In genomic region chr3:87785156-87785555, GRCm38 (mm10) we compare ENCODE assay signal across 24 mouse cellular contexts. TPM values are rescaled to one million over a fixed set of nuclear protein-coding genes. Genes with fewer than 3 reads are reported as not detected.
DNase-seq lines count a peak whose midpoint lies in the region; ATAC-seq lines count a peak whose summit lies in the region.
"Had no signal": no experiment of that assay in that cellular context is flagged by ENCODE, and none has a peak within 500 bp of the region (broad histone marks: within the 10 kb centered on the region; RNA-seq: fewer than 3 reads in every experiment).

No protein-coding gene starts in this region.

- H3K4me3 ChIP-seq in hindbrain, embryonic 12.5 days: no peak overlapping the region
- no peak overlapping the region for H3K4me3 ChIP-seq in hindbrain, embryonic 16.5 days (ENCODE audit: low read length)
- no peak overlapping the region for H3K4me3 ChIP-seq in lung, embryonic 15.5 days
- H3K4me3 ChIP-seq in midbrain, embryonic 14.5 days (replicated peaks; ENCODE audit: low read depth, low read length): no peak overlapping the region
- H3K4me3 ChIP-seq: embryonic facial prominence, embryonic 15.5 days; gastrocnemius, adult 2 months; heart, embryonic 12.5 days; heart, embryonic 15.5 days; hindbrain, embryonic 10.5 days had no signal

- 86% methylated on average over 5 of the region's 5 CpGs for WGBS in hindbrain, embryonic 12.5 days
- WGBS in hindbrain, embryonic 16.5 days: 84% methylated on average over 5 of the region's 5 CpGs
- 53% methylated on average over 5 of the region's 5 CpGs for WGBS in lung, embryonic 15.5 days
- WGBS in midbrain, embryonic 14.5 days: 82% methylated on average over 5 of the region's 5 CpGs

- H3K36me3 ChIP-seq in hindbrain, embryonic 12.5 days: no peaks in the 10 kb centered on the region
- no peaks in the 10 kb centered on the region for H3K36me3 ChIP-seq in hindbrain, embryonic 16.5 days (ENCODE audit: control insufficient read depth, insufficient read depth, low read length)
- no peaks in the 10 kb centered on the region for H3K36me3 ChIP-seq in lung, embryonic 15.5 days
- H3K36me3 ChIP-seq in midbrain, embryonic 14.5 days (ENCODE audit: control insufficient read depth, insufficient read depth, low read length): no peaks in the 10 kb centered on the region
- H3K36me3 ChIP-seq: embryonic facial prominence, embryonic 15.5 days; heart, embryonic 12.5 days; heart, embryonic 15.5 days; hindbrain, embryonic 10.5 days had no signal

- H3K9ac ChIP-seq in hindbrain, embryonic 12.5 days: no peak overlapping the region
- no peak overlapping the region for H3K9ac ChIP-seq in hindbrain, embryonic 16.5 days (ENCODE audit: low read depth, low read length)
- H3K9ac ChIP-seq in lung, embryonic 15.5 days: no peak overlapping the region
- H3K9ac ChIP-seq in midbrain, embryonic 14.5 days (replicated peaks; ENCODE audit: low read length): no peak overlapping the region
- H3K9ac ChIP-seq: embryonic facial prominence, embryonic 15.5 days; forebrain, postnatal 0 days; heart, embryonic 12.5 days; heart, embryonic 15.5 days; hindbrain, embryonic 14.5 days had no signal

- no peaks in the 10 kb centered on the region for H3K9me3 ChIP-seq in hindbrain, embryonic 12.5 days (replicated peaks)
- no peaks in the 10 kb centered on the region for H3K9me3 ChIP-seq in hindbrain, embryonic 16.5 days (ENCODE audit: control insufficient read depth, low read length)
- no peaks in the 10 kb centered on the region for H3K9me3 ChIP-seq in lung, embryonic 15.5 days
- no peaks in the 10 kb centered on the region for H3K9me3 ChIP-seq in midbrain, embryonic 14.5 days (ENCODE audit: control insufficient read depth, low read length)
- H3K9me3 ChIP-seq: embryonic facial prominence, embryonic 15.5 days; heart, embryonic 12.5 days; heart, embryonic 15.5 days; hindbrain, embryonic 10.5 days had no signal

- no peak for ATAC-seq in hindbrain, embryonic 12.5 days (ENCODE audit: low FRiP score)
- ATAC-seq in hindbrain, embryonic 16.5 days: no peak
- no peak for ATAC-seq in lung, embryonic 15.5 days (ENCODE audit: borderline replicate concordance, extremely low read depth, low FRiP score, low TSS enrichment)
- 0 out of 2 replicates have a peak, but pooled peaks have one; percentile 25 for ATAC-seq in common myeloid progenitor, adult 5-6 weeks (replicated peaks; ENCODE audit: low read depth, poor library complexity, severe bottlenecking)
- ATAC-seq in midbrain, embryonic 14.5 days (ENCODE audit: low FRiP score, low TSS enrichment): no peak
- ATAC-seq: CD4-positive, CD25-positive, alpha-beta regulatory T cell, adult 4 months; forebrain, embryonic 14.5 days; forebrain, postnatal 0 days had no signal

- no peak for DNase-seq in lung, postnatal 14 days
- peak; percentile 45 for DNase-seq in 416B (ENCODE audit: low read depth)
- no peak for DNase-seq in midbrain, embryonic 14.5 days
- DNase-seq in T-cell, adult 2 months (ENCODE audit: low spot score): no peak
- DNase-seq: cerebellum, adult 18-20 months; cerebellum, adult 9-10 months; cerebellum, postnatal 14 days; forebrain, postnatal 0 days; gastrocnemius, adult 2 months; gastrocnemius, postnatal 14 days; heart, adult 18-20 months; heart, postnatal 36 days had no signal

- peaks cover 8% of the 10 kb centered on the region; the same call in 1 of the 2 replicates for H3K27me3 ChIP-seq in hindbrain, embryonic 12.5 days
- no peaks in the 10 kb centered on the region for H3K27me3 ChIP-seq in hindbrain, embryonic 16.5 days (replicated peaks; ENCODE audit: control insufficient read depth, insufficient read depth, low read length)
- 0 out of 2 replicates have a peak, but pooled peaks cover under 1% of the 10 kb centered on the region for H3K27me3 ChIP-seq in lung, embryonic 15.5 days
- no peaks in the 10 kb centered on the region for H3K27me3 ChIP-seq in midbrain, embryonic 14.5 days (ENCODE audit: control insufficient read depth, insufficient read depth, low read length)

- 0 out of 2 replicates have a peak overlapping the region, but pooled peaks have one; percentile 2 for H3K27ac ChIP-seq in hindbrain, embryonic 12.5 days
- no peak overlapping the region for H3K27ac ChIP-seq in hindbrain, embryonic 16.5 days (ENCODE audit: low read depth, low read length)
- peak overlapping the region; percentile 2; the same call in 1 of the 2 replicates for H3K27ac ChIP-seq in lung, embryonic 15.5 days
- no peak overlapping the region for H3K27ac ChIP-seq in midbrain, embryonic 14.5 days (replicated peaks; ENCODE audit: low read depth, low read length)
- H3K27ac ChIP-seq: embryonic facial prominence, embryonic 15.5 days; gastrocnemius, adult 2 months; heart, embryonic 15.5 days; hindbrain, embryonic 10.5 days; hindbrain, embryonic 14.5 days had no signal

- no peak overlapping the region for H3K4me2 ChIP-seq in hindbrain, embryonic 12.5 days (replicated peaks)
- H3K4me2 ChIP-seq in hindbrain, embryonic 16.5 days (ENCODE audit: low read length): no peak overlapping the region
- H3K4me2 ChIP-seq in lung, embryonic 15.5 days: no peak overlapping the region
- H3K4me2 ChIP-seq in midbrain, embryonic 14.5 days (ENCODE audit: low read length): no peak overlapping the region
- H3K4me2 ChIP-seq: embryonic facial prominence, embryonic 15.5 days; heart, embryonic 12.5 days; heart, embryonic 15.5 days; hindbrain, embryonic 14.5 days had no signal

- H3K4me1 ChIP-seq in hindbrain, embryonic 12.5 days: peaks cover 20% of the 10 kb centered on the region
- no peaks in the 10 kb centered on the region for H3K4me1 ChIP-seq in hindbrain, embryonic 16.5 days (ENCODE audit: control insufficient read depth, insufficient read depth, low read depth, low read length)
- peaks cover 13% of the 10 kb centered on the region; the same call in 1 of the 2 replicates for H3K4me1 ChIP-seq in lung, embryonic 15.5 days
- 0 out of 2 replicates have a peak, but pooled peaks cover 3% of the 10 kb centered on the region for H3K4me1 ChIP-seq in midbrain, embryonic 14.5 days (ENCODE audit: control insufficient read depth, insufficient read depth, low read length)

RNA-seq across cellular contexts. Expression of gene Ntrk1, which starts 9.8 kb away (rescaled TPM):
- 19.3 and 24.0 TPM in 2 replicates for polyA plus RNA-seq in hindbrain, embryonic 12.5 days (2016; fragmentation: Nextera tagmentation; extraction: Ambion mirVana)
- 6.6 and 7.3 TPM in 2 replicates for polyA plus RNA-seq in hindbrain, embryonic 16.5 days (2015; fragmentation: Nextera tagmentation; extraction: Ambion mirVana)
- polyA plus RNA-seq in lung, embryonic 15.5 days (2015; fragmentation: Nextera tagmentation; extraction: Ambion mirVana): 1.2 and 2.5 TPM in 2 replicates
- total RNA-seq in common myeloid progenitor, adult 5-6 weeks (2017): not detected in 2 replicates
- 1.2 and 1.7 TPM in 2 replicates for polyA plus RNA-seq in midbrain, embryonic 14.5 days (2014; fragmentation: Nextera tagmentation; extraction: Ambion mirVana)
- total RNA-seq: gastrocnemius, adult 2 months; gastrocnemius, postnatal 14 days had no signal
- polyA plus RNA-seq: C2C12; CD4-positive, CD25-positive, alpha-beta regulatory T cell, adult 4 months had no signal

RNA-seq across cellular contexts. Expression of gene Insrr, which starts 11.6 kb away (rescaled TPM):
- 1.2 and 1.7 TPM in 2 replicates for polyA plus RNA-seq in hindbrain, embryonic 12.5 days (2016; fragmentation: Nextera tagmentation; extraction: Ambion mirVana)
- 0.49 and 0.85 TPM in 2 replicates for polyA plus RNA-seq in hindbrain, embryonic 16.5 days (2015; fragmentation: Nextera tagmentation; extraction: Ambion mirVana)
- 0.09 and 0.16 TPM in 2 replicates for polyA plus RNA-seq in lung, embryonic 15.5 days (2015; fragmentation: Nextera tagmentation; extraction: Ambion mirVana)
- total RNA-seq in common myeloid progenitor, adult 5-6 weeks (2017): not detected in 2 replicates
- polyA plus RNA-seq in midbrain, embryonic 14.5 days (2014; fragmentation: Nextera tagmentation; extraction: Ambion mirVana): 0.13 and 0.97 TPM in 2 replicates
- total RNA-seq: gastrocnemius, adult 2 months had no signal
- polyA plus RNA-seq: C2C12; heart, embryonic 12.5 days had no signal

RNA-seq across cellular contexts. Expression of gene Lrrc71, which starts 36.7 kb away (rescaled TPM):
- polyA plus RNA-seq in hindbrain, embryonic 12.5 days (2016; fragmentation: Nextera tagmentation; extraction: Ambion mirVana): 0.90 and 1.2 TPM in 2 replicates
- polyA plus RNA-seq in hindbrain, embryonic 16.5 days (2015; fragmentation: Nextera tagmentation; extraction: Ambion mirVana): 0.67 and 0.80 TPM in 2 replicates
- polyA plus RNA-seq in lung, embryonic 15.5 days (2015; fragmentation: Nextera tagmentation; extraction: Ambion mirVana): 1.3 and 1.6 TPM in 2 replicates
- total RNA-seq in common myeloid progenitor, adult 5-6 weeks (2017): 0.23 TPM in 1 of 2 replicates, not detected in the other
- 0.49 and 0.50 TPM in 2 replicates for polyA plus RNA-seq in midbrain, embryonic 14.5 days (2014; fragmentation: Nextera tagmentation; extraction: Ambion mirVana)

RNA-seq across cellular contexts. Expression of gene Pear1, which starts 39.0 kb away (rescaled TPM):
- 13.1 and 13.2 TPM in 2 replicates for polyA plus RNA-seq in hindbrain, embryonic 12.5 days (2016; fragmentation: Nextera tagmentation; extraction: Ambion mirVana)
- 8.4 and 10.6 TPM in 2 replicates for polyA plus RNA-seq in hindbrain, embryonic 16.5 days (2015; fragmentation: Nextera tagmentation; extraction: Ambion mirVana)
- 29.4 and 32.4 TPM in 2 replicates for polyA plus RNA-seq in lung, embryonic 15.5 days (2015; fragmentation: Nextera tagmentation; extraction: Ambion mirVana)
- total RNA-seq in common myeloid progenitor, adult 5-6 weeks (2017): 6.8 and 9.6 TPM in 2 replicates
- polyA plus RNA-seq in midbrain, embryonic 14.5 days (2014; fragmentation: Nextera tagmentation; extraction: Ambion mirVana): 2.2 and 6.9 TPM in 2 replicates

Comparison
In these comparisons a context has a peak if more than half of its experiments do, and no peak if none do; other contexts are left out.
1. H3K27ac ChIP-seq: peak in hindbrain, embryonic 12.5 days (single experiment) and lung, embryonic 15.5 days (single experiment); none in hindbrain, embryonic 16.5 days (single experiment) and midbrain, embryonic 14.5 days (single experiment).